Mouse (Mus musculus): Measurements from ENCODE around the gene Taar6. TPM values are rescaled to one million over a fixed set of nuclear protein-coding genes. Genes with fewer than 3 reads are reported as not detected.

The Taar6 gene
- polyA plus RNA-seq, 1 experiment: not detected

DNA sequence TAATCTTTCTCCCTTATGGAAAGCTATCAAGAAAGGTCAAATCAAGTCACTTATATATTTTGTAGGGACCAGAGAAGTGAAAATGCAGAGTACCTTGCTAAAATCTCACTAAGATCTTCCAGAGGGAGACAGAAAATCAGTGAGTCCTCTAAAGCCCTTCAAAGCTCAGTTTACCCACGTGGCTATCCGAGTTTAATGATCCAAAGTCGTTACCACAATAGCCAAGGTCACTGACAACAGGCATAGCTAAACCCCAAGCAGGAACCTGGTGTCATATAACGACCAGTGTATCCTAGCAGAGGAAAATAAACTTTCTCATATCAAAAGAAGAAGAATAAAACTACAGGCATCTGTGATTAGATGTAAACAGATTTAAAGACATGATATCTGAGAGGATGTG, 47.8 kb downstream of the Taar6 start:
- Histone ChIP-seq H3K4me3 (ENCODE audit: control insufficient read depth, low read depth, low read length) (no peak overlapping the region), H3K27me3 (ENCODE audit: control insufficient read depth, insufficient read depth, low read length) (no peaks in the 10 kb centered on the region), H3K27ac (ENCODE audit: control insufficient read depth, insufficient read depth, low read depth, low read length) (no peak overlapping the region), H3K4me1 (ENCODE audit: control insufficient read depth, insufficient read depth, low read length) (peaks cover 3% of the 10 kb centered on the region; the same call in 1 of the 2 replicates), H3K36me3 (ENCODE audit: control insufficient read depth, insufficient read depth, low read length) (no peaks in the 10 kb centered on the region)
- TF ChIP-seq CTCF (IDR thresholded peaks at IDR 0.05; ENCODE audit: control insufficient read depth, insufficient read depth, insufficient replicate concordance, low read depth, low read length) (no peak), POLR2A (IDR thresholded peaks at IDR 0.05; ENCODE audit: control insufficient read depth, low read depth, low read length) (no peak)

Other genes starting within 250 kb of the Taar6 start
- gene Rps12, start 198.4 kb downstream of the Taar6 start, polyA plus RNA-seq (2012; rRNA removed): 737 and 854 TPM in 2 replicates
- gene Slc18b1, start 188.7 kb downstream of the Taar6 start, polyA plus RNA-seq (2012; rRNA removed): 1.6 and 1.9 TPM in 2 replicates
- gene Vnn3, start 134.2 kb downstream of the Taar6 start, polyA plus RNA-seq (2012; rRNA removed): 0.30 and 0.38 TPM in 2 replicates
- 0.22 and 1.1 TPM in 2 replicates for gene Vnn1, start 91.0 kb downstream of the Taar6 start, polyA plus RNA-seq (2012; rRNA removed)
- gene Taar1, start 65.3 kb downstream of the Taar6 start, polyA plus RNA-seq (2012; rRNA removed): not detected in 2 replicates
- gene Taar2, start 47.1 kb downstream of the Taar6 start, polyA plus RNA-seq (2012; rRNA removed): not detected in 2 replicates
- gene Taar3, start 36.1 kb downstream of the Taar6 start, polyA plus RNA-seq (2012; rRNA removed): not detected in 2 replicates
- gene Taar4, start 25.2 kb downstream of the Taar6 start, polyA plus RNA-seq (2012; rRNA removed): not detected in 2 replicates
- not detected in 2 replicates for gene Taar5, start 14.9 kb downstream of the Taar6 start, polyA plus RNA-seq (2012; rRNA removed)
- gene Taar7a, start 7.8 kb upstream of the Taar6 start, polyA plus RNA-seq (2012; rRNA removed): not detected in 2 replicates
- gene Taar7b, start 14.3 kb upstream of the Taar6 start, polyA plus RNA-seq (2012; rRNA removed): not detected in 2 replicates
- not detected in 2 replicates for gene Taar7d, start 41.6 kb upstream of the Taar6 start, polyA plus RNA-seq (2012; rRNA removed)
- not detected in 2 replicates for gene Taar7e, start 52.0 kb upstream of the Taar6 start, polyA plus RNA-seq (2012; rRNA removed)
- not detected in 2 replicates for gene Taar7f, start 63.9 kb upstream of the Taar6 start, polyA plus RNA-seq (2012; rRNA removed)
- gene Taar8a, start 90.9 kb upstream of the Taar6 start, polyA plus RNA-seq (2012; rRNA removed): not detected in 2 replicates
- gene Taar8b, start 106.6 kb upstream of the Taar6 start, polyA plus RNA-seq (2012; rRNA removed): not detected in 2 replicates
- not detected in 2 replicates for gene Taar8c, start 116.3 kb upstream of the Taar6 start, polyA plus RNA-seq (2012; rRNA removed)
- not detected in 2 replicates for gene Taar9, start 123.9 kb upstream of the Taar6 start, polyA plus RNA-seq (2012; rRNA removed)
- gene Stx7, start 163.7 kb upstream of the Taar6 start, polyA plus RNA-seq (2012; rRNA removed): 9.8 and 14.9 TPM in 2 replicates
- gene Moxd1, start 237.9 kb upstream of the Taar6 start, polyA plus RNA-seq (2012; rRNA removed): 0.61 and 0.71 TPM in 2 replicates